Mouse (Mus musculus) embryonic fibroblast, embryonic 13.5 days (primary cell): ENCODE measurements around the gene Rnf223.

Source experiments
- CTCF ChIP-seq: IDR thresholded peaks from 2 replicates; pipeline ENCODE4 v1.5.1; 2011; ENCODE audit warnings: mild to moderate bottlenecking, control low read depth, low read length, moderate library complexity, borderline replicate concordance; ENCODE audit not compliant: insufficient read depth
- POLR2A ChIP-seq: IDR thresholded peaks from 2 replicates; pipeline ENCODE4 v1.6.1; 2011; ENCODE audit warnings: low read depth, mild to moderate bottlenecking, control low read depth, low read length, moderate library complexity

- no peak for TF ChIP-seq CTCF
- no peak for TF ChIP-seq POLR2A
These were observed 37.5 kb upstream of the Rnf223 start for GRCm38 (mm10) chr4:156092765-156093164.
